25 mouse cellular contexts compared by ENCODE assay signal in genomic region chr2:17215607-17216006, GRCm38 (mm10).
"Had no signal": no experiment of that assay in that cellular context is flagged by ENCODE, and none has a peak within 500 bp of the region (broad histone marks: within the 10 kb centered on the region; RNA-seq: fewer than 3 reads in every experiment).

No protein-coding gene starts in this region.

- H3K4me1 ChIP-seq: embryonic facial prominence, embryonic 10.5 days; embryonic facial prominence, embryonic 12.5 days; embryonic facial prominence, embryonic 13.5 days; embryonic facial prominence, embryonic 15.5 days; forebrain, embryonic 10.5 days; forebrain, embryonic 12.5 days; forebrain, embryonic 13.5 days; forebrain, embryonic 15.5 days had no signal

- H3K9me3 ChIP-seq: embryonic facial prominence, embryonic 10.5 days; embryonic facial prominence, embryonic 12.5 days; embryonic facial prominence, embryonic 15.5 days; forebrain, embryonic 10.5 days; forebrain, embryonic 12.5 days; forebrain, embryonic 13.5 days; forebrain, embryonic 15.5 days had no signal

- H3K27me3 ChIP-seq: embryonic facial prominence, embryonic 12.5 days; embryonic facial prominence, embryonic 13.5 days; embryonic facial prominence, embryonic 15.5 days; forebrain, embryonic 12.5 days; forebrain, embryonic 13.5 days; forebrain, embryonic 15.5 days had no signal

- DNase-seq: cerebellum, adult 9-10 months; cerebellum, adult 9-11 months; cerebellum, postnatal 10 days; cerebellum, postnatal 14 days; cerebellum, postnatal 25 days; cerebellum, postnatal 36 days; embryo, embryonic 11 days; forebrain, postnatal 0 days; gastrocnemius, adult 2 months; gastrocnemius, postnatal 10 days; gastrocnemius, postnatal 14 days; gastrocnemius, postnatal 25 days; gastrocnemius, postnatal 36 days; heart, adult 11 months; heart, adult 18-20 months; heart, adult 2 months had no signal

- H3K27ac ChIP-seq: embryonic facial prominence, embryonic 10.5 days; embryonic facial prominence, embryonic 12.5 days; embryonic facial prominence, embryonic 13.5 days; embryonic facial prominence, embryonic 15.5 days; forebrain, embryonic 10.5 days; forebrain, embryonic 12.5 days; forebrain, embryonic 13.5 days; forebrain, embryonic 15.5 days; heart, adult 2 months had no signal

- H3K4me2 ChIP-seq: embryonic facial prominence, embryonic 12.5 days; embryonic facial prominence, embryonic 13.5 days; embryonic facial prominence, embryonic 15.5 days; forebrain, embryonic 12.5 days; forebrain, embryonic 13.5 days; forebrain, embryonic 15.5 days had no signal

- H3K36me3 ChIP-seq: embryonic facial prominence, embryonic 10.5 days; embryonic facial prominence, embryonic 12.5 days; embryonic facial prominence, embryonic 13.5 days; embryonic facial prominence, embryonic 15.5 days; forebrain, embryonic 10.5 days; forebrain, embryonic 12.5 days; forebrain, embryonic 15.5 days had no signal

- H3K9ac ChIP-seq: embryonic facial prominence, embryonic 12.5 days; embryonic facial prominence, embryonic 13.5 days; embryonic facial prominence, embryonic 15.5 days; forebrain, embryonic 12.5 days; forebrain, embryonic 13.5 days; forebrain, embryonic 15.5 days; forebrain, postnatal 0 days had no signal

- H3K4me3 ChIP-seq: embryonic facial prominence, embryonic 10.5 days; embryonic facial prominence, embryonic 12.5 days; embryonic facial prominence, embryonic 13.5 days; embryonic facial prominence, embryonic 15.5 days; erythroblast, embryonic 14.5 days; forebrain, embryonic 10.5 days; forebrain, embryonic 12.5 days; forebrain, embryonic 13.5 days; forebrain, embryonic 15.5 days; gastrocnemius, adult 2 months; heart, adult 2 months had no signal
